Mouse (Mus musculus): Measurements from ENCODE around the gene Scube2.

Scube2 gene

GRCm38 (mm10) chr7:109800626-109801025 lies 64.9 kb downstream of the Scube2 start:
- no peak for DNase-seq (ENCODE audit: low spot score in 2 of 2)

DNA sequence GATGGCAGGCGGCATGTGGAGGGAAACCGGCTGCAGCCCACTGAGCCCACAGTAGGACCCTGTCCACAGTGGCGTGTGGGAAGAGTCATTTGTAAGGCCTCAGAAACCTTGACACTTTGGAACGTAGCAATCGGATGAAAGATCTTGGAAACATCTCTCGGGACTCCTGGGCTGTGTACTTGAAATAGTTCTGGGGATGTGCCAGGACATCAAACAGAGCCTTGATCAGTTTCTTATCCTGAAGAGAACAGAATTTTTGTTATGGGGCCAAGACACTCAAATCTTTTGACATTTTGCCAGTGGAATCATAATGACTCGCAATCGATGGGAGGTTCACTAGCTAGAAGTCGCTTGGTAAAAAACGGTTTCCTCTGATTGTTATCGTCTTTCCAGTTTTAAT lies 66.3 kb downstream of the Scube2 start:
- peak; percentile 19 to 28 for DNase-seq (ENCODE audit: low spot score in 2 of 2)

- no peak for DNase-seq (ENCODE audit: low spot score in 2 of 2)
Measured at GRCm38 (mm10) chr7:109795564-109795963, 69.9 kb downstream of the Scube2 start.

DNA sequence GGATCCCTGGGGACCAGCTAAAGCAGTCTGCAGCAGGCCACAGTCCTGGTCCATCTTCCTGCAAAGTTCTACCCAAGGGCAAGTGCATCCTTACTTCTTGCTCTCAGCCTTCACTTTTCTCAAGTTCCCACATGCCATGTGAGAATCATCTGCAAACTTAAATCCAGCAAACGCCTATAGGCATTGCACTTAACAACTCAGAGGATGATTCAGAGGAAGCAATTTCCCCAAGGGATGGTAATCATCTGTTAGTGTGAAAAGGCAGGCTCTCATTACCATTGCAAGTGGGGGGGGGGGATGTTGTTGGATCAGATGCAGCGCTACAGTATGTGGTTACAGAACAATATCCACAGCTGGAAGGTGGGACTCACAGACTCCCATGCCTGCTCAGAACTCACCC lies 70.9 kb downstream of the Scube2 start:
- no peak for DNase-seq (ENCODE audit: low spot score in 2 of 2)

DNA sequence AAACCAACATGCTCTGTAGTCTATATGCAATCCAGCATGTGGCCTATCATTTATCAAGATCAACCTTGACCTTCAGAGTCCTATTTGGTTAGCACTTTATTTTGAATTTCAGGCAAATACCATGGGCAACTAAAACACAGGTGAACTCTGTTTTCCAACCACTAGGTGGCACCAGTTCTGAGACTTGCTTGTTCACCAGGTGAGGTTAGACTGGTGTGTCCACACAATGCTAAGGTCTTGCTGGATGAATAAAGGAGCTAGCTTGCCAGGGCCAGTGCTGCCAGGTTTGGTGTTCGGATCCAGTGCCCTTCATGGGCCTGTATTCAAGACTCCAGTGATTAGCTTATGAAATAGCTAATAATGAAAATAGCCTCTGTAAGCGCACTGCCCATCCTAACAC lies 72.7 kb downstream of the Scube2 start:
- DNase-seq (ENCODE audit: low spot score in 2 of 2): peak in 1 of 2 experiments; percentile 38

- DNase-seq (ENCODE audit: low spot score in 2 of 2): no peak
Measured at GRCm38 (mm10) chr7:109790818-109791217, 74.7 kb downstream of the Scube2 start.

DNA sequence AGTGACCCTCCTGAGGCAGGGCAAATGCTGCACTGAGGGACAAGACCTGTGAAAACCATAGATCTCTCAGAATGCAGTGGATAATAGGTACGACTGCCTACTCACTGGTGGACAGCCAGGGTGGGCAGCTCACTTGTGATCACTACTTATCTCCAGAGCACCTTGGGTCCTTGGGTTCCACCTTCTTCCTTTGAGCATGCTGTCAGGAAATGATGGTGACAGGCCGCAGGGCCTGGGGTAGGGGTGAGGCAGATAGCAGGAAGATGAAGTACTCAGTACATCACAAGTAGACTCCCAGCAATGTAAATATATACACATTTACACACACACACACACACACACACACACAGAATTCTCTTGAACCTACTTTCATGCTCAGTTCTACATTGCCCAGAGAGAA lies 77.6 kb downstream of the Scube2 start:
- no peak for DNase-seq (ENCODE audit: low spot score in 2 of 2)

DNA sequence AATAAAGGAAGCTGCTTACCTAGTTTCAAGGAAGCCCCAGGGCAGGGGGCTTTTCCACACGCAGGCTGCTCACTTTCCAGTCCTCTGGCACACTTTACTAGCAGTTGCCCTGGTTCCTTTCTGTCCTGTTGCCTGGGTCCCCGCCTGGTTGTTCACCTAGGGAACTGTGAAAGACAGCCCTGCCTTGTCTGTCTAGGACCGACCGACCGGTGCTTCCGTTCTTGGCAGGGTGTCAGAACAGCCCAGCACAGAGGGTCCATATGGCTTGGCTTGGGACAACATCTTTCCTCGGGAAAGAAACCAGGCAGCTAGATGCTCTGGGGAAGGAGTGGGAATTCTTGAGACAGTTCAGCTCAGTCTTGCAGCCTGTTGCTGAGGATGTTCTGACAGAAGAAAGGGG lies 82.2 kb downstream of the Scube2 start:
- DNase-seq (ENCODE audit: low spot score in 2 of 2): no peak

GRCm38 (mm10) chr7:109781470-109782203 lies 83.8 kb downstream of the Scube2 start, which contains the start of gene Nrip3:
Gene Nrip3, minus strand, starts transcription at chr7:109782025.
- peak; percentile 26 to 32 for DNase-seq (ENCODE audit: low spot score in 2 of 2)

- no peak for DNase-seq (ENCODE audit: low spot score in 2 of 2)
Measured at GRCm38 (mm10) chr7:109781087-109781469, 84.4 kb downstream of the Scube2 start.

GRCm38 (mm10) chr7:109772251-109772650 lies 93.2 kb downstream of the Scube2 start:
- DNase-seq (ENCODE audit: low spot score in 2 of 2): no peak

GRCm38 (mm10) chr7:109768699-109769383 lies 96.6 kb downstream of the Scube2 start:
- no peak for DNase-seq (ENCODE audit: low spot score in 2 of 2)

GRCm38 (mm10) chr7:109767575-109768350 lies 97.7 kb downstream of the Scube2 start:
- DNase-seq (ENCODE audit: low spot score in 2 of 2): no peak

GRCm38 (mm10) chr7:109764009-109764408 lies 101.5 kb downstream of the Scube2 start:
- no peak for DNase-seq (ENCODE audit: low spot score in 2 of 2)

GRCm38 (mm10) chr7:109756291-109756690 lies 109.2 kb downstream of the Scube2 start:
- DNase-seq (ENCODE audit: low spot score in 2 of 2): no peak

GRCm38 (mm10) chr7:109754034-109754433 lies 111.4 kb downstream of the Scube2 start:
- DNase-seq (ENCODE audit: low spot score in 2 of 2): no peak

- DNase-seq (ENCODE audit: low spot score in 2 of 2): peak; percentile 86 to 89
Measured at GRCm38 (mm10) chr7:109752008-109752925, 113.2 kb downstream of the Scube2 start, which contains the start of gene Tmem9b. Gene Tmem9b, minus strand, starts transcription at chr7:109752875.

DNA sequence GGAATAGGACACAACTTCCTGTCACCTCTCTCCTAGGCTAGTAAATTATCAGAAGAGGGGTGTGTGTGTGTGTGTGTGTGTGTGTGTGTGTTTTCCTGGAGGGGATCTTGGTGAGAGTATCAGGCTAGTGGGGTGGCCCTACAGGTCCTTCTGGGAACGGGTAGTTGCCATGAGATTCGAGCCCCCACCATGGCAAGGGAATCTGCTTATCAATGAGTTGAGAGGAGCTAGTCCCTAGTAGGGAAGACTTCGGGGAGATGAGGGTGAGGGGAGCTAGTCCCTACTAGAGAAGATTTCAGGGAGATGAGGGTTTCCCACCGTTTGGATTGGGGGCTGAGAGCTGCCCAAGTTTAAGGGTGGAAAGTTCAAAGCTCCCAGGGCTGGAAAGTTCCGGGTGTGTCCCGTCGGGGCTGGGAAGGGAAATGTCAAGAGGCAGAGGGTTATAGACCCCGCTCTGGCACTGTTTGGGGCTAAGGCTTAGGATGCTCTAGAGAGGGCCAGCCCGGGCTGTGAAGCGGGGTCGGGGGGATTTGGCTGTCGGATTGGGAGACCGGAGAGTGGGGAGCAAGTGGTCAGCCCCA lies 114.0 kb downstream of the Scube2 start:
- no peak for DNase-seq (ENCODE audit: low spot score in 2 of 2)

Data from heart, adult 9 months (tissue).